Mouse (Mus musculus) forebrain, embryonic 12.5 days (tissue): ENCODE data around the gene Sft2d2. TPM values are rescaled to one million over a fixed set of nuclear protein-coding genes. Genes with fewer than 3 reads are reported as not detected.

Experiments
- ATAC-seq: fragments of 200-750 bp; cut with Nextera tagmentation; 2 replicates; pipeline ENCODE4 v1.8.0; 2017; ENCODE audit warnings: moderate TSS enrichment; ENCODE audit not compliant: low FRiP score
- H3K27ac ChIP-seq: fragments of 300-500 bp; sonication (generic); 2 replicates; pipeline ENCODE4 v1.5.1; 2016; ENCODE audit warnings: mild to moderate bottlenecking
- H3K27me3 ChIP-seq: fragments of 300-500 bp; sonication (generic); 2 replicates; pipeline ENCODE4 v1.6.1; 2016; ENCODE audit warnings: mild to moderate bottlenecking
- H3K36me3 ChIP-seq: fragments of 300-500 bp; sonication (generic); replicated peaks from 2 replicates; pipeline ENCODE4 v1.6.1; 2016; ENCODE audit warnings: mild to moderate bottlenecking
- H3K4me1 ChIP-seq: fragments of 300-500 bp; sonication (generic); 2 replicates; pipeline ENCODE4 v1.6.1; 2016
- H3K4me2 ChIP-seq: fragments of 300-500 bp; sonication (generic); 2 replicates; pipeline ENCODE4 v1.6.1; 2016; ENCODE audit warnings: mild to moderate bottlenecking, moderate library complexity
- H3K4me3 ChIP-seq: fragments of 300-500 bp; sonication (generic); replicated peaks from 2 replicates; pipeline ENCODE4 v1.5.1; 2016; ENCODE audit warnings: mild to moderate bottlenecking
- H3K9ac ChIP-seq: fragments of 300-500 bp; sonication (generic); 2 replicates; pipeline ENCODE4 v1.6.1; 2016; ENCODE audit warnings: mild to moderate bottlenecking
- H3K9me3 ChIP-seq: fragments of 300-500 bp; sonication (generic); 2 replicates; pipeline ENCODE4 v1.6.1; 2016
- WGBS: fragments of 180-500 bp; shearing (Covaris S2); methylation state at CpG from one replicate; pipeline ENCODE4 v1.1.7; 2016; 5-methylcytosine and 5-hydroxymethylcytosine counted together
- polyA plus RNA-seq: library from polyadenylated mRNA; unstranded; fragments of >200 nt; fragmentation: Nextera tagmentation; extraction: Ambion mirVana; gene quantifications from 2 replicates; pipeline ENCODE4 v1.2.1, GENCODE M21; 2016

Sft2d2 gene
- 10.6 and 11.9 TPM in 2 replicates for polyA plus RNA-seq

GRCm38 (mm10) chr1:165193880-165194661, at the start of gene Sft2d2:
Gene Sft2d2 (minus strand): TSS chr1:165194438.
- Histone ChIP-seq H3K27ac (peak within 1 kb of the TSS; percentile 50; the same call in 1 of the 2 replicates), H3K4me3 (peak within 1 kb of the TSS; percentile 75), H3K9ac (peak within 1 kb of the TSS; percentile 60), H3K27me3 (peaks cover 5% of the 10 kb centered on the region), H3K9me3 (no peaks in the 10 kb centered on the region), H3K4me1 (peaks cover 11% of the 10 kb centered on the region), H3K36me3 (no peaks in the 10 kb centered on the region), H3K4me2 (peak within 1 kb of the TSS; percentile 91)
- ATAC-seq, result peak; percentile 91
- WGBS, result under 1% methylated on average over 65 of the region's 69 CpGs

GRCm38 (mm10) chr1:165236321-165237298, 42.4 kb upstream of the Sft2d2 start, which contains the start of gene Tiprl:
Gene Tiprl (minus strand): TSS chr1:165236996.
- under 1% methylated on average over 76 of the region's 76 CpGs for WGBS
- ATAC-seq, result peak; percentile 99
- Histone ChIP-seq H3K4me3 (peak within 1 kb of the TSS; percentile 85), H3K9me3 (no peaks in the 10 kb centered on the region), H3K27ac (peak within 1 kb of the TSS; percentile 93), H3K36me3 (no peaks in the 10 kb centered on the region), H3K9ac (peak within 1 kb of the TSS; percentile 89), H3K4me1 (peaks cover 15% of the 10 kb centered on the region), H3K4me2 (peak within 1 kb of the TSS; percentile 81), H3K27me3 (no peaks in the 10 kb centered on the region)

DNA sequence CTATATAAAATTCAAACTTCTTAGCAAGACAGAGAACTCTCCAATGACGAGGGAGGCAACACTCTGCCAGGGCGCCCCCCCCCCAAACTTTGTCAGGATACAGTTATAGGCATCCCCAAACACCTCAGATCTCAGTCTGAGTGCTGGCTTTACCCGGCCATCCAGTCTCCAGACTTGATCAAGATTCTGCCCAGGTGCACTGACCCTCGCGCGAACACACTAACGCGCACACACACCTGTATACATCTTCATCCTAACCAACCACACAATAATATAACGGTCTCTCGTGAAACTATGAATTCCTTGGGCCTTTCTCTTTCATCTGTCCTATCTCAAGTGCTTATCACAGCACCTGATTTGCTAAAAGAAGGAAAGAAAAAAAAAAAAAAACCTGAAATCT, 41.6 kb upstream of the Sft2d2 start:
- ATAC-seq, result no peak
- H3K9ac ChIP-seq, result peak overlapping the region; percentile 89
- 13% methylated on average over 10 of the region's 10 CpGs for WGBS
- H3K4me3 ChIP-seq, result peak overlapping the region; percentile 85
- peaks cover 15% of the 10 kb centered on the region for H3K4me1 ChIP-seq
- no peaks in the 10 kb centered on the region for H3K27me3 ChIP-seq
- H3K27ac ChIP-seq, result peak overlapping the region; percentile 93; the same call in 1 of the 2 replicates
- H3K9me3 ChIP-seq, result no peaks in the 10 kb centered on the region
- H3K36me3 ChIP-seq, result no peaks in the 10 kb centered on the region
- H3K4me2 ChIP-seq, result peak overlapping the region; percentile 81

DNA sequence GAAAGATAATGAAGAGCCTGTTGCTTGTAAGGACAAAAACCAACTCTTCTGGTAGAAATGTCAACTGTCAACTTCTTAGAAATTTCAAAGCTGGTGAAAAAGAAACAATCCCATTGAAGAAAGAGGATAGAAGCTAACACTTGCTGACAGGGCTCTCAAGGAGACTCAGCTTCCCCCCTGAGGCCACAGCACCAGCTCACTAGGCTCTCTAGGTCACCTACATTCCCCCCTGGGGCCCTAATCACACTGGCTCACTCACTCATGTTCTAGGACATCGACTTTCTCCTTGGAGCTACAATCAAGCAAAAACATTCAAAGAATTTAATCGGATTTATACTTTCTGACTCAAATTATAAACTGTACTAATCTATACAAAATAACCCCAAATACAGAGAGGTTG, 39.6 kb upstream of the Sft2d2 start:
- Histone ChIP-seq H3K9me3 (no peaks in the 10 kb centered on the region), H3K4me1 (peaks cover 15% of the 10 kb centered on the region), H3K36me3 (no peaks in the 10 kb centered on the region), H3K27me3 (no peaks in the 10 kb centered on the region), H3K27ac (no peak overlapping the region), H3K4me3 (no peak overlapping the region), H3K4me2 (no peak overlapping the region), H3K9ac (no peak overlapping the region)
- WGBS, result 81% methylated on average over 2 of the region's 2 CpGs
- ATAC-seq, result no peak

DNA sequence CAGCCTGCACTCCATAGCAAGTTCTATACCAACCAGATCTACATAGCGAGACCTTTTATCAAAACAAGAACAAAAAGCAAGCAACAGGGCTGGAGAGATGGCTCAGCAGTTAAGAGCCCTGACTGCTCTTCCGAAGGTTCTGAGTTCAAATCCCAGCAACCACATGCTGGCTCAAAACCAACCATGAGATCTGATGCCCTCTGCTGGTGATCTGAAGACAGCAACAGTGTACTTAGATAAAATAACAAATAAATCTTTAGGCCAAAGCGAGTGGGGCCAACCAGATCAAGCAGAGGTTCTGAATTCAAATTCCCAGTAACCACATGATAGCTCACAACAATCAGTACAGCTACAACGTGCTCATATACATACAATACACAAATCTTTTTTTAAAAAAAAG, 36.5 kb upstream of the Sft2d2 start:
- peaks cover 6% of the 10 kb centered on the region for H3K4me1 ChIP-seq
- WGBS, result 97% methylated on average over 4 of the region's 4 CpGs

DNA sequence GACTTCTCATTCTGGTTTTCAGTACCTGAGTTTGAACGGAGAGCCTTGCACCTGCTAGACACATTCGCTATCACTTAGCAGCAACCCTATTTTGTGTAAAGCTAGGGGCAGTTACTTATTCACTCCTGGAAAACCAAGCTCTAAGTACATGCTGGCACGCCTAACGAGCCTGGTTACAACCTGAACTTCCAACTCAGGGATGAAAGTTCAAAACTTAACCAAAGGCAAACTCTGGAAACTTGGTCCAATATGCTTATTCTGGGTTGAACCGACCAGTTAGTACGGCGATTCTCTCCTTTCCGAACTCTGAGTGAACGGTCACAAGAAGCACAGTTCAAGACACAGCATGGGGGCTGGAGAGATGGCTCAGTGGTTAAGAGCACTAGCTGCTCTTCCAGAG, 35.3 kb upstream of the Sft2d2 start:
- ATAC-seq, result no peak
- Histone ChIP-seq H3K4me3 (no peak overlapping the region), H3K36me3 (peaks cover 18% of the 10 kb centered on the region), H3K27me3 (no peaks in the 10 kb centered on the region), H3K9me3 (no peaks in the 10 kb centered on the region), H3K4me1 (no peaks in the 10 kb centered on the region), H3K9ac (no peak overlapping the region), H3K4me2 (no peak overlapping the region), H3K27ac (no peak overlapping the region)
- 94% methylated on average over 9 of the region's 9 CpGs for WGBS

More for the DNA sequence above, 36.5 kb upstream of the Sft2d2 start:
- Histone ChIP-seq H3K4me3 (no peak overlapping the region), H3K36me3 (peaks cover 7% of the 10 kb centered on the region), H3K27ac (no peak overlapping the region), H3K9ac (no peak overlapping the region), H3K9me3 (no peaks in the 10 kb centered on the region), H3K27me3 (no peaks in the 10 kb centered on the region), H3K4me2 (no peak overlapping the region)
- ATAC-seq, result no peak

DNA sequence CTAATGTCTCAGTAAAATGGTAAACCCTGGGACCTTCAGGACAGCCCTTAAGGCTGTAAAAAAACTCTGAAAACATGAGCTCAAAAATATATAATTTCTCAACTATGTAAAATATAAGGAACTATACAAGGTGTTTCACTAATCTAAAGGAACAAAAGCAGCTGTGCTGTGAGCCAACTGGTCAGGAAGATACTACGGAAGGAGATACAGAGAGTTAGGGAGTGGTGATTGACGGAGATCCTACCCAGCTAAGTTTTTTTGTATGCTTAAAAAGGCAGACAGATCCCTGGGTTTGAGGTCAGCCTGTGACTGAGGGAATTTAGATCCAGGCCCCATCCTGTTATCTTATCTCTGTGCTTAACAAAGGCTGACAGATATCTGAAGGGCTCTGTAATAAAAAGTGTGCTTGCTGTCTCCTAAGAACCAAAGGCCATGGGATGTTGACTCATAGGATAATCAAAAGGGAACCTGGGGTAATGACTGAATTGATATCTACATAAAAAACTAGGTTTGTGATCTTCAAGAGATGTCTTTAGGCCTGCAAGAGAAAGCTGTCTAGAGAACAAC, 22.9 kb upstream of the Sft2d2 start:
- no peaks in the 10 kb centered on the region for H3K27me3 ChIP-seq
- H3K4me3 ChIP-seq, result no peak overlapping the region
- no peaks in the 10 kb centered on the region for H3K4me1 ChIP-seq
- WGBS, result 93% methylated on average over 2 of the region's 2 CpGs
- no peaks in the 10 kb centered on the region for H3K9me3 ChIP-seq
- peaks cover 77% of the 10 kb centered on the region for H3K36me3 ChIP-seq
- H3K27ac ChIP-seq, result no peak overlapping the region
- no peak overlapping the region for H3K4me2 ChIP-seq
- no peak for ATAC-seq
- no peak overlapping the region for H3K9ac ChIP-seq

- Histone ChIP-seq H3K4me3 (no peak overlapping the region), H3K36me3 (peaks cover 65% of the 10 kb centered on the region), H3K27ac (no peak overlapping the region), H3K9me3 (no peaks in the 10 kb centered on the region), H3K27me3 (no peaks in the 10 kb centered on the region), H3K4me2 (no peak overlapping the region), H3K9ac (no peak overlapping the region), H3K4me1 (no peaks in the 10 kb centered on the region)
- WGBS, result 93% methylated on average over 7 of the region's 7 CpGs
- no peak for ATAC-seq
Measured at GRCm38 (mm10) chr1:165215831-165216230, 21.6 kb upstream of the Sft2d2 start.

DNA sequence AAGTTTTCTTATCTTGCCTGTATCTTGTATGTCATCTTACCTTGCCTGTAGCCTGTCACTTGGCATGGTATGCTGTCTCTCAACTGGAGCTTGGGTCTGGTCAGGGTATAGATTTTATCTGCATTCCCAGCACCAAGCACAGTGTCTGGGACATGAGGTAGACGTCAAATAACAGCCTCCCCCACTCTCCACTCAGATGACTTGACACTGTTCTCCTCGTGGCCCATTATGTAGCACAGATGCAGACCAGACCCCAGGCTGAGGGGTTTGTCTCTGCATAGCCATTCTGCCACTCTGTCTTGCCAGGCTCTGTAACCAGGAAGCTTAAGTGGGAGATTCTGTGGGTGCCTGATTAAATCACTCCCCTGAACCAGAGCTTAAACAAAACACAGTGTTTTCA, 11.4 kb upstream of the Sft2d2 start:
- H3K36me3 ChIP-seq, result no peaks in the 10 kb centered on the region
- no peak for ATAC-seq
- H3K4me2 ChIP-seq, result no peak overlapping the region
- no peak overlapping the region for H3K4me3 ChIP-seq
- no peaks in the 10 kb centered on the region for H3K27me3 ChIP-seq
- H3K4me1 ChIP-seq, result no peaks in the 10 kb centered on the region
- H3K9ac ChIP-seq, result no peak overlapping the region
- H3K9me3 ChIP-seq, result no peaks in the 10 kb centered on the region
- 58% methylated on average over 2 of the region's 2 CpGs for WGBS
- H3K27ac ChIP-seq, result no peak overlapping the region

GRCm38 (mm10) chr1:165203488-165204035, 9.3 kb upstream of the Sft2d2 start:
- H3K9ac ChIP-seq, result no peak overlapping the region
- no peak for ATAC-seq
- 52% methylated on average over 2 of the region's 2 CpGs for WGBS
- H3K4me1 ChIP-seq, result no peaks in the 10 kb centered on the region
- H3K4me3 ChIP-seq, result no peak overlapping the region
- H3K36me3 ChIP-seq, result no peaks in the 10 kb centered on the region
- H3K4me2 ChIP-seq, result no peak overlapping the region
- no peaks in the 10 kb centered on the region for H3K9me3 ChIP-seq
- no peaks in the 10 kb centered on the region for H3K27me3 ChIP-seq
- no peak overlapping the region for H3K27ac ChIP-seq

DNA sequence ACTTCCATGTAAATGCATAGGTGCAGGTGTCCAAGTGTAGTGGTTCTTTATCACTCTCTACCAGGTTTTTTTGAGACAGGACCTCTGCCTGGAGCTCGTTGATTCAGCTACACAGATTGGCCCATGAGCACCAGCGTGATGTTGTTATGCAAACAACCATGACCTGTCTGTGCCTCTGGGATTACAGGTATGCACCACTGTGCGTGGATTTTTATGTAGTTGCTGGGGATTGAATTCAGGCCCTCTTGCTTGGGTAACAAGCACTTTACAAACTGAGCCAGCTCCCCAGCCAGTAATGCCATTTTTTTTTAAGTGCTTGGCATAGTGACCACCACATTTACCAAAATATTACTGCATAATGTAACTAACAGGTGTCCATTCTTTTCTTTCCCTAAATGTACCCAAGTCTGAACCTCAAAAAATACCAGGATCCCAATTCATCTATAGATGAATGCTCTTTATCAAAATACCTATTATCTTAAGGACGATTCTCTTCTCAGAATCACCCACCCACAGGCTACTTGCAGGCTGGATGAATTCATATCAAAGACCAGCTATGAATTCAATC, 7.3 kb upstream of the Sft2d2 start:
- Histone ChIP-seq H3K4me2 (no peak overlapping the region), H3K9ac (no peak overlapping the region), H3K4me1 (no peaks in the 10 kb centered on the region), H3K27ac (no peak overlapping the region), H3K36me3 (no peaks in the 10 kb centered on the region), H3K9me3 (no peaks in the 10 kb centered on the region), H3K4me3 (no peak overlapping the region), H3K27me3 (no peaks in the 10 kb centered on the region)
- ATAC-seq, result no peak
- WGBS, result 75% methylated on average over 4 of the region's 4 CpGs
